Mouse (Mus musculus) forebrain, embryonic 15.5 days (tissue): ENCODE measurements around the gene Cul1. TPM values are rescaled to one million over a fixed set of nuclear protein-coding genes. Genes with fewer than 3 reads are reported as not detected.
A peak's percentile ranks its signal among the peaks of the same experiment; 100 is the strongest.

Experiments used
- ATAC-seq: fragments of 200-750 bp; cut with Nextera tagmentation; replicated peaks from 2 replicates; pipeline ENCODE4 v1.8.0; 2017; ENCODE audit warnings: mild to moderate bottlenecking, moderate TSS enrichment, moderate library complexity
- H3K27ac ChIP-seq: fragments of 300-500 bp; sonication (generic); replicated peaks from 2 replicates; pipeline ENCODE4 v1.5.1; 2015; ENCODE audit warnings: mild to moderate bottlenecking, inconsistent platforms
- H3K27me3 ChIP-seq: fragments of 300-500 bp; sonication (generic); 2 replicates; pipeline ENCODE4 v1.6.1; 2015; ENCODE audit warnings: inconsistent platforms
- H3K36me3 ChIP-seq: fragments of 300-500 bp; sonication (generic); 2 replicates; pipeline ENCODE4 v1.6.1; 2015; ENCODE audit warnings: mild to moderate bottlenecking, inconsistent platforms
- H3K4me1 ChIP-seq: fragments of 300-500 bp; sonication (generic); 2 replicates; pipeline ENCODE4 v1.6.1; 2015; ENCODE audit warnings: inconsistent platforms
- H3K4me2 ChIP-seq: fragments of 300-500 bp; sonication (generic); replicated peaks from 2 replicates; pipeline ENCODE4 v1.6.1; 2015; ENCODE audit warnings: mild to moderate bottlenecking, inconsistent platforms
- H3K4me3 ChIP-seq: fragments of 300-500 bp; sonication (generic); 2 replicates; pipeline ENCODE4 v1.5.1; 2015; ENCODE audit warnings: mild to moderate bottlenecking, inconsistent platforms
- H3K9ac ChIP-seq: fragments of 300-500 bp; sonication (generic); replicated peaks from 2 replicates; pipeline ENCODE4 v1.6.1; 2015; ENCODE audit warnings: mild to moderate bottlenecking, inconsistent platforms
- H3K9me3 ChIP-seq: fragments of 300-500 bp; sonication (generic); 2 replicates; pipeline ENCODE4 v1.6.1; 2016; ENCODE audit warnings: inconsistent platforms
- WGBS: fragments of 180-500 bp; shearing (Covaris S2); methylation state at CpG from one replicate; pipeline ENCODE4 v1.1.7; 2015; ENCODE audit warnings: mixed read lengths; 5-methylcytosine and 5-hydroxymethylcytosine counted together
- polyA plus RNA-seq: library from polyadenylated mRNA; unstranded; fragments of >200 nt; fragmentation: Nextera tagmentation; extraction: Ambion mirVana; gene quantifications from 2 replicates; pipeline ENCODE4 v1.2.1, GENCODE M21; 2015

Gene Cul1
- polyA plus RNA-seq, 1 experiment from 2014 or later: 183 TPM

DNA sequence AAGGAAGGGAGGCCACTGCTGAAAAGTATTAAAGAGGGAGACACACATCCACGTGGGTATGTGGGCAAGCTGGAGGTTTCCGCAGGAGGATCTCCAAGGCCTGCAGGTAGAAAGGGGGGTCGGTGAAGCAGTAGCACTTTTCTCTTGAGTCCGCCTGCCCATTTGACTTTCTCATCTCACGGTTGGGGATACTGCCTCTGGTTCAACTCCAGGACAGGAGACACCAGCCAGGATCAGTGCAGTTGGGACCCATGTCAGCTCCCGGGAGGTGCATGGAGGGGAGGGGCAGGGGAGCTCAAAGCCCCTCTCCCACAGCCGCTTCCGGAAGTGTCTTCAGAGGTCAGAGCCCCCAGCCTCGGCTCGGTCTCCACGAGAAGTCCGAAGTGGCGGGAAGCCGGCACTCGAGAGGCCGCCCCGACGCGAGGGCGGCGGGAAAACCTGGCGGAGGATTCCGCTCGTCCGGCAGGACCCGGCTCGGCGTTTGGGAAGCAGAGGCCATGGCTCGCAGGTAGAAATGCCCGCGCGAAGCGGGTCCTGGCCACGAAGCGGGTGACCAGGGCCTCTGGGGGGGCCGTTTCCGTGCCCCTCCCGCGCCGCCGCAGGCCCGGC, 428 bp downstream of the Cul1 start:
- H3K9me3 ChIP-seq: no peaks in the 10 kb centered on the region
- 0% methylated on average over 39 of the region's 42 CpGs for whole genome bisulfite sequencing
- no peaks in the 10 kb centered on the region for H3K27me3 ChIP-seq
- H3K4me3 ChIP-seq: peak overlapping the region; percentile 100
- H3K36me3 ChIP-seq: no peaks in the 10 kb centered on the region
- H3K9ac ChIP-seq: peak overlapping the region; percentile 99
- peaks cover 35% of the 10 kb centered on the region for H3K4me1 ChIP-seq
- H3K27ac ChIP-seq: peak overlapping the region; percentile 98
- peak; percentile 66 for ATAC-seq
- peak overlapping the region; percentile 78 for H3K4me2 ChIP-seq

DNA sequence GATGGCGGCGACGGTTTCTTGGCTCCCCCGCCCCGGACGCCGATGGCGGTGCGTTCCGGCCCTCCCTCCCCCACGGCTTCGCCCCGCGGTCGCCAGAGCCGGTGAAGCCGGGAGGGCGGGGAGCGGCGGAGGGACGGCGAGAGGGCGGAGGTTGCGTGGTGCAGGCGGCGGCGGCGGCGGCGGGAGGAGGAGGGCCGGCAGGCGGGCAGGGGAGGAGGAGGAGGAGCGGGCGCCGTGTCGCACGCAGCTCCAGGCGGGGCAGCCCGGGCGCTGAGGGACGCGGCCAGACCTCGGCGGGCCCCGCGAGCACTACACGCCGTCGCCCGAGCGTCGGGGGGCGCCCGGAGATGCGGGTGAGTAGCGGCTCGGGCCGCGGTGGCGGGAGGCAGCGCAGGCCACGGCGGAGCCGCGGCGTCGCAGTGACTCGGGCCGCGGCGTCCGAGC, 955 bp downstream of the Cul1 start:
- ATAC-seq: peak; percentile 92
- Histone ChIP-seq H3K4me2 (peak overlapping the region; percentile 78), H3K27me3 (no peaks in the 10 kb centered on the region), H3K9ac (peak overlapping the region; percentile 99), H3K4me1 (peaks cover 35% of the 10 kb centered on the region), H3K27ac (peak overlapping the region; percentile 98), H3K9me3 (no peaks in the 10 kb centered on the region), H3K36me3 (no peaks in the 10 kb centered on the region), H3K4me3 (peak overlapping the region; percentile 100)
- WGBS: under 1% methylated on average over 61 of the region's 72 CpGs

DNA sequence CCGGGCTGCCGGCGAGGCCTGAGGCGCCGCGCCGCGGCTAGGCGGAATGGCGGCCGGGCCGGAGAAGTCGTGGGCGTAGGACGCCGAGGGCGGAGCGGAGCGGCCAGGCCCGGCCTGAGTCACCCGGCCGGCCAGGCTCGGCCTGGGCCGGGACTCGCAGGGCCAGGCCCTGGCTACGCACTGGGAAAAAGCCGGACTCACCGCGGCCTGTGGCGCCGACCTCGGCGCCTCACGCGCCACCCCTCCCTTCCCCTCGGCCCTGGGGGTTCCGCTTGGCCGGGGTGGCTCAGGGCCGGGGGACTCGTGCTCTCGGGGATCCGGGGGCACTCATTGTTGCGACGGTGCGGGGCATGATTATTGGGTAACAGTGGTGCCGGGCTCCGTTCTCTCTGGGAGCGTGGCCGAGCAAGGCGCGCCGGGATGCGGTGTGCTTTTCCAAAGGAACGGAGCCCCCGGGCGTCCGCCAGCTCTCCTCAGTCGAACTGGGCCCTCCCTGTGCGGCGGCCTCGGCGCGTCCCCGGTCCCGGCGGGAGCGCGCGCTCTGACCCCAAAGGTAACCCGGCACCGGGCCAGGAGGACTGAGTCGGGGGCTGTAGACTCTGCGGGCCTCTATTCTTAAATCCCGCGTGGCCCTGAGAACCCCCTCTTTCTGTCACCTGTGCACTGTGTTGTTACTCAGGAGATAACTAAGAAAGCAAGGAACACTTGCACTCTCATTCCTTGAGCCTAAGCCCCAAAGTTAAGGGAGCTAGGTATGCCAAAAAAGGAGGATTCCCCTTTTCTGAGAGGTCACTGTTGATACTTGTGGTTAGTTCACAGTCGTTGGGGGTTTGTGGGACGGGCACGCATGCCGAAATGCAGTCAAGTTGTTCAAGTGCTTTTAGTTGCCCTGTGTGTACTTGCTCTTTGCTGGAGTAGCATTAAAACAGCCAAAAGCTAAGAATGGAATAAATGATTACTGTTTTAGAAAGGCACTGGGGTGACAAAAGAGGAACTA, 1.7 kb downstream of the Cul1 start:
- H3K9me3 ChIP-seq: no peaks in the 10 kb centered on the region
- H3K27me3 ChIP-seq: no peaks in the 10 kb centered on the region
- H3K9ac ChIP-seq: peak overlapping the region; percentile 99
- peak overlapping the region; percentile 100 for H3K4me3 ChIP-seq
- peak overlapping the region; percentile 64 for H3K4me2 ChIP-seq
- H3K4me1 ChIP-seq: peaks cover 35% of the 10 kb centered on the region
- under 1% methylated on average over 79 of the region's 79 CpGs for WGBS
- peak; percentile 79 for ATAC-seq
- peak overlapping the region; percentile 98 for H3K27ac ChIP-seq
- no peaks in the 10 kb centered on the region for H3K36me3 ChIP-seq

DNA sequence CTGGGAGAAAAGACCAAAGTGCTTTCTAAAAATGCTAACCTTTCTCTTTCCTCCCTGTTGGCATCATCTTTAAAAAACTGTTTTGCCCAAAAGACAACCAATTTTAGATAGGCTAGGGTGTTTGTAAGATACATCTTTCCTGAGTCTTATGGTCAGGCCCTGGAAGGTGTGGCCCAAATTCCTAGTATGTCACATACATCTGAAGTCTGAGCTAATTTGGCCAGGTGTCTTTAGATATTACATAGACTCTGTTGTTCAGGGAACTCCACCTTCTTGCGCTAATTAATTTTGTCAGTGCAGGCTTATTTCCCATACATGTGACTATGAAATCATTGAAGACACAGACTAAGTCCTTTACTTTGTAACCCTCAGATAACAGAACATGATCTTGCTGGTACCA, 2.6 kb downstream of the Cul1 start:
- Histone ChIP-seq H3K4me2 (peak overlapping the region; percentile 64), H3K27me3 (no peaks in the 10 kb centered on the region), H3K9ac (peak overlapping the region; percentile 99), H3K4me1 (peaks cover 35% of the 10 kb centered on the region), H3K9me3 (no peaks in the 10 kb centered on the region), H3K36me3 (no peaks in the 10 kb centered on the region), H3K4me3 (peak overlapping the region; percentile 100), H3K27ac (peak overlapping the region; percentile 98)
- no peak for ATAC-seq
- WGBS: 56% methylated on average over 1 of the region's 1 CpGs

DNA sequence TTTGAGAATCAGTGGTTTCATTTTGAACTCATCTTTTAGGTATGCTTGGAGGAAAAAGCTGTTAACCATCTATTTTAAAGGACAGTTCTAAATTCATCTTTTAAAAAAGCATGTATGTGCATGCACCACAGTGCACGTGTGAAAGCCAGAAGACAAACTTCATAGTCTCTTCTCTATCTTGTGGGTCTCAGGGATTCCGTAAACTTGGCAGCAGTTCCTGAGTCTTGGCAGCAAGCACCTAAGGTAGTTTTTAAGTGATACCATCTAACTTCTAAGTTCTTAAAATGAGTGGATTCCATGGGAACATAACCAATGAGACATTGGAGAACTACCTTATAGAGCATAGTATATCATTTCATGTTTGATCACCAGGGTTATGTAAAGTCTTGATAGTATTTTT, 3.7 kb downstream of the Cul1 start:
- H3K27ac ChIP-seq: no peak overlapping the region
- 57% methylated on average over 2 of the region's 2 CpGs for WGBS
- H3K4me3 ChIP-seq: no peak overlapping the region
- peak overlapping the region; percentile 64; the same call in 1 of the 2 replicates for H3K4me2 ChIP-seq
- H3K9me3 ChIP-seq: no peaks in the 10 kb centered on the region
- no peak overlapping the region for H3K9ac ChIP-seq
- no peaks in the 10 kb centered on the region for H3K27me3 ChIP-seq
- H3K36me3 ChIP-seq: no peaks in the 10 kb centered on the region
- peaks cover 35% of the 10 kb centered on the region for H3K4me1 ChIP-seq
- ATAC-seq: no peak

DNA sequence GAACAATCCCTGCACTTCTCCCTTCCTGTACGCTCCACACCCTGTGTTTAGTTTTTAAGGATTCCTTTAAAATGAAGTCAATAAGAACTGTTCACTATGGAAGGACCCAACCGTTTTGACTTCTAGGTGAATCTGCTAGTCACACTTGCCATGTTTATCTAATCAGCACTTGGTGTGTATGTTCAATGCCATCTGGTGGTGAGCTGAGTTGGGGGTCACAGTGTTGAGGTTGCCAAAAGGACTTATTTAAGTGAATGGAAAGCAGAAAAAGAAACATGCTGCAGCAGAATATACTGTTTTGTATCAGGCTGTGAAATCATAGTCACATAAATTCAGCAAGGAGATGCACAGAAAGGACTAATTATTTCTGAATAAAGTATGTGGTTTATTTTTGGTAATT, 12.2 kb downstream of the Cul1 start:
- Histone ChIP-seq H3K4me1 (peaks cover 7% of the 10 kb centered on the region), H3K27me3 (no peaks in the 10 kb centered on the region), H3K27ac (peak overlapping the region; percentile 43; the same call in 1 of the 2 replicates), H3K36me3 (no peaks in the 10 kb centered on the region), H3K4me3 (no peak overlapping the region), H3K4me2 (no peak overlapping the region), H3K9ac (no peak overlapping the region), H3K9me3 (no peaks in the 10 kb centered on the region)
- 54% methylated on average over 2 of the region's 2 CpGs for WGBS
- no peak for ATAC-seq

DNA sequence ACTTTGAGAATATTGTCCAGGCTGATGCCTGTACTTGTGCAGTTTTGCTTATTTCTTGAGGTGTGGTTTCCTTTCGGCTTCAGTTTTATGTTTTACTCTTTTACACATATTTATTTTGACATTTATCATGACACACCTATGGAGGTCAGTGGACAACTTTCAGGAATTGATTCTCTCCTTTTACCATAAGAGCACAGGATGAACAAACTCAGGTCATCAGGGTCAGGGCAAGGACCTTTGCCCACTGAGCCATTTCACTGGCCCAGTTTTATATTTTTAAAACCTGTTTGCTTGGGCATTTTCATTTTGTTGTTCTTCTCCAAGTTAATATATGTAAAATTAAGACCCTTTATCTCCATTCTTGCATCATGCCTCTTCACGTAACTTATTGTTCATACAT, 13.3 kb downstream of the Cul1 start:
- no peaks in the 10 kb centered on the region for H3K36me3 ChIP-seq
- no peaks in the 10 kb centered on the region for H3K9me3 ChIP-seq
- no peak overlapping the region for H3K4me3 ChIP-seq
- no peak overlapping the region for H3K27ac ChIP-seq
- no peak overlapping the region for H3K4me2 ChIP-seq
- no peak overlapping the region for H3K9ac ChIP-seq
- ATAC-seq: no peak
- peaks cover 7% of the 10 kb centered on the region for H3K4me1 ChIP-seq
- H3K27me3 ChIP-seq: no peaks in the 10 kb centered on the region
- WGBS: 96% methylated on average over 2 of the region's 2 CpGs

DNA sequence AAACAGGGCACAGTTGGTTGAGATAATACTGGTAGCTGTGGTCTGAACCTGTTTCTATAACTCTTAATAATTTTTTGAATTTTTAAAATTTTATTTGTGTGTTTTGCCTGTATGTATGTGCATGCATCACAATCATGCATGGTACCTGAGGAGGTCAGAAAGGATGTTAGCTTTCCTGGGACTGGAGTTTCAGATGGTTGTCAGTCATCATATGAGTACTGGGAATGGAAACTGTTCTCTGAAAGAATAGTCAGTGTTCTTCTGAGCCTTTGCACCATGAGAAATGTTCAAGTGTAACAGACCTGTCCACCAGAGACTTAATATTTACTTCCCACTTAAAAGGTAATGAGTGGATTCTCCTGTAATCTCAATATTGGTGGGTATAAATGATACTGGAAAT, 13.9 kb downstream of the Cul1 start:
- H3K9me3 ChIP-seq: no peaks in the 10 kb centered on the region
- no peaks in the 10 kb centered on the region for H3K36me3 ChIP-seq
- no peak overlapping the region for H3K4me3 ChIP-seq
- ATAC-seq: no peak
- peaks cover 7% of the 10 kb centered on the region for H3K4me1 ChIP-seq
- no peak overlapping the region for H3K27ac ChIP-seq
- H3K9ac ChIP-seq: no peak overlapping the region
- no peak overlapping the region for H3K4me2 ChIP-seq
- no peaks in the 10 kb centered on the region for H3K27me3 ChIP-seq

DNA sequence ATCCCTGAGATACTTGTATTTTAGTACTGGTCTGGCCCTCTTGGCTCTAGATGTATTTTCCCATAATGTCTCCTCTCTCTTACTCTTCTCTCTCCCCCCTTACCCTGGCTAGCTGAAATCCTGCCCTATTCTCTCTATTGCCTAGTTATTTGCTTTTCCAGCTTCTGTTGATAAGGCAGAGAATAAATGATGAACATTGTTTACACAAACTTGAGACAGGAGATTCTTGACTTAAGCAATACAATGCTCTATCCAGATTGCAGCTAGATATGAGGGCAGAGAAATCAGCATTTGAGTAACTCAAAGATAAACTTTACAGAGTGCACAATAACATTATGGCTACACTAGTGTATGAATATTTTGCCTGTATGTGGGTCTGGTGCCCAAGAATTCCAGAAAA, 16.6 kb downstream of the Cul1 start:
- Histone ChIP-seq H3K4me2 (no peak overlapping the region), H3K27ac (no peak overlapping the region), H3K36me3 (no peaks in the 10 kb centered on the region), H3K9ac (no peak overlapping the region), H3K27me3 (no peaks in the 10 kb centered on the region), H3K9me3 (no peaks in the 10 kb centered on the region), H3K4me1 (peaks cover 7% of the 10 kb centered on the region), H3K4me3 (no peak overlapping the region)
- ATAC-seq: no peak

DNA sequence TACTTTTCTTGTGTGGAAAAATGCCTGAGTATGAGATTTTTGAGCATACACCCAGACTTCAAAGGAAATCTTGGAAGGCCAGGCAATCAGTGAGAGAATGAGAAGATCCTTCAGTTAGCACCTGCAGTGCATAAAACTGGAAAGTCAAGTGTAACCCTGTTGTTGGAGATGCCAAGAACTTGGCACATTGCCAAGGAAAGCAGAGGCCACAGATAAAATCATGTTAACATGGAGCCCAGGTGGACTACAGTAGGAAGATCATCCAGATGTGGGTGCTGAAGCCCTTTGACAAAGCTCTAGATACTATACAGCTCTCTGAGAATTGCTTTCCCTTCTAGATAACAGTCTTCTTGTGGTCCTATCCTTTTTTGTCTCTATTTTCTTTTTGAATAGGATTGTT, 19.2 kb downstream of the Cul1 start:
- Histone ChIP-seq H3K36me3 (no peaks in the 10 kb centered on the region), H3K9ac (no peak overlapping the region), H3K4me1 (no peaks in the 10 kb centered on the region), H3K9me3 (peaks cover 4% of the 10 kb centered on the region; the same call in 1 of the 2 replicates), H3K27ac (no peak overlapping the region), H3K4me2 (no peak overlapping the region), H3K4me3 (no peak overlapping the region), H3K27me3 (no peaks in the 10 kb centered on the region)
- ATAC-seq: no peak

DNA sequence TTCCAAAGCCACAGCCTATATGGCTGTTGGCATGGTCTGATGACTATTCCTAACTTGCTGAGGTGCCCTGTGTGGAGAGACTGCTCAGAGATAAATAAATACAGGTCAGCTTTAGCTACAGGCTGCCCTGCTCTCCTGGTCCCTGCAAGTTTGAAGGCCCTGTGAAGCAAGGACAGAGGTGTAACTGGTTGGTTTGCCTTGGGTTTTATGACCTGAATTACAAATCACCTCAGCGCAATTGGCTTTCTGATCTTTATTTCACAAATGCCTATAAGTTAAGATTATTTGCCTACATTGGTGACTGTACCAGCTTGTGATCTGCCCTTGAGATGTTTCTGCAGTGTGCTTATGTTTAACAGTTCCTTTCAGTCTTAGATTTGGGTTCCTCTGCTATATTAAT, 28.8 kb downstream of the Cul1 start:
- Histone ChIP-seq H3K36me3 (peaks cover 4% of the 10 kb centered on the region; the same call in 1 of the 2 replicates), H3K9ac (no peak overlapping the region)
- 98% methylated on average over 1 of the region's 1 CpGs for WGBS

DNA sequence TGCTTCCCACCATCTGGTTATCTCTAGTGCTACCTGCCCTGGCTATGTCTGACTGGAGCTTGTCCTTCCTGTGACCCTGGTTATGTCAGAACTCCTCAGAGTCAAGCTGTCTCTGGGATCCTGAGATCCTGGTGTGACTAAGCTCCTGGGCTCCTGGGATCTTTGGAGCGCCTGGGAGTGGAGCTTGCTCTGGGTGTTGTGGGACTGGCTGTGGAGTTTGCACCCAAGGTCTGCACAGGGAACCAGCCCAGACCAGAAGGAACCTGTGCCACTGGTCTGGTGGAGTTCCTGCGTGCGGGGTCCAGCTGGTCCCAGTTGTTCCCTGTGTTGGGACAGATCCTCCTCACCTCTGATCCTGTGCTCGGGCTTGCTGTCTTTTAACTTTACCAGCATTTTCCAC, 41.4 kb downstream of the Cul1 start:
- no peak overlapping the region for H3K4me2 ChIP-seq
- no peak overlapping the region for H3K27ac ChIP-seq
- WGBS: 95% methylated on average over 4 of the region's 4 CpGs
- H3K4me1 ChIP-seq: no peaks in the 10 kb centered on the region
- H3K27me3 ChIP-seq: no peaks in the 10 kb centered on the region
- ATAC-seq: no peak
- H3K36me3 ChIP-seq: no peaks in the 10 kb centered on the region; the same call in 1 of the 2 replicates
- H3K9ac ChIP-seq: no peak overlapping the region
- H3K4me3 ChIP-seq: no peak overlapping the region
- no peaks in the 10 kb centered on the region for H3K9me3 ChIP-seq

More for the DNA sequence above, 28.8 kb downstream of the Cul1 start:
- H3K27me3 ChIP-seq: no peaks in the 10 kb centered on the region
- no peak overlapping the region for H3K27ac ChIP-seq
- no peak overlapping the region for H3K4me2 ChIP-seq
- H3K4me3 ChIP-seq: no peak overlapping the region
- H3K4me1 ChIP-seq: no peaks in the 10 kb centered on the region
- ATAC-seq: no peak
- no peaks in the 10 kb centered on the region for H3K9me3 ChIP-seq
